Mouse (Mus musculus): ENCODE measurements around the gene Mmachc. TPM values are rescaled to one million over a fixed set of nuclear protein-coding genes. Genes with fewer than 3 reads are reported as not detected.

The Mmachc gene
- total and polyA plus RNA-seq, 3 experiments = 10.0 to 32.1 (median 15.4) TPM

GRCm38 (mm10) chr4:116703804-116704203 lies 4.4 kb downstream of the Mmachc start:
- H3K36me3 ChIP-seq (replicated peaks in 1 of 2; ENCODE audit: control insufficient read depth in 1 of 2, insufficient read depth in 1 of 2, low read length in 1 of 2) = peaks cover 23 to 49% of the 10 kb centered on the region in 2 experiments
- peak; percentile 86 for DNase-seq (ENCODE audit: extremely low read depth)
- dilution Hi-C loops (cut with MboI; ENCODE audit: extremely low pct_ligation_motif_present, extremely low pct_unique_long_range_greater_than_20kb, low sequenced_read_pairs) (no loop called here), in situ Hi-C loops (cut with MboI; ENCODE audit: low pct_ligation_motif_present, low pct_unique_long_range_greater_than_20kb, low sequenced_read_pairs) (no loop called here)
- peaks cover 5% of the 10 kb centered on the region for H3K79me2 ChIP-seq (replicated peaks; ENCODE audit: control insufficient read depth, extremely low read depth, insufficient read depth, poor library complexity, severe bottlenecking)
- no peak for TF ChIP-seq TCF12 (IDR thresholded peaks at IDR 0.05; ENCODE audit: low read depth, low read length)
- no peak for TF ChIP-seq MEF2A (IDR thresholded peaks at IDR 0.05; ENCODE audit: borderline replicate concordance, low read depth, low read length)
- TF ChIP-seq ELF1 (IDR thresholded peaks at IDR 0.05; ENCODE audit: low read depth, low read length) = 0 out of 2 replicates have a peak, but pooled peaks have one; percentile 13
- no peak for TF ChIP-seq POLR2A (IDR thresholded peaks at IDR 0.05; ENCODE audit: low read depth, low read length)
- no peak for TF ChIP-seq CHD2 (IDR thresholded peaks at IDR 0.05; ENCODE audit: low read length)
- TF ChIP-seq ZKSCAN1 (IDR thresholded peaks at IDR 0.05; ENCODE audit: borderline replicate concordance, low read depth, low read length) = no peak
- no peak for TF ChIP-seq KAT2A (IDR thresholded peaks at IDR 0.05; ENCODE audit: insufficient replicate concordance, low read length)
- no peak for TF ChIP-seq MAZ (IDR thresholded peaks at IDR 0.05; ENCODE audit: low read depth, low read length)
- peak; percentile 78 for TF ChIP-seq IRF4 (IDR thresholded peaks at IDR 0.05; ENCODE audit: low read depth, low read length)
- peak; percentile 92 for TF ChIP-seq MAX (IDR thresholded peaks at IDR 0.05; ENCODE audit: low read length)
- TF ChIP-seq BHLHE40 (IDR thresholded peaks at IDR 0.05; ENCODE audit: low read depth, low read length) = peak; percentile 84
- no peak for TF ChIP-seq PAX5 (IDR thresholded peaks at IDR 0.05; ENCODE audit: low read length)
- no peak for TF ChIP-seq ZC3H11A (IDR thresholded peaks at IDR 0.05; ENCODE audit: low read depth, low read length)
- no peak for TF ChIP-seq ETS1 (conservative IDR thresholded peaks at IDR 0.05; ENCODE audit: low read depth, low read length)
- TF ChIP-seq CTCF (conservative IDR thresholded peaks at IDR 0.05 in 1 of 2, IDR thresholded peaks at IDR 0.05 in 1 of 2; ENCODE audit: low read depth in 2 of 2, low read length in 2 of 2) = peak; percentile 83 to 98
- peak; percentile 37 for TF ChIP-seq RAD21 (IDR thresholded peaks at IDR 0.05; ENCODE audit: low read depth, low read length)
- no peak for TF ChIP-seq ZNF384 (IDR thresholded peaks at IDR 0.05; ENCODE audit: low read depth, low read length)
- TF ChIP-seq CHD1 (IDR thresholded peaks at IDR 0.05; ENCODE audit: low read depth, low read length) = no peak
- TF ChIP-seq EP300 (IDR thresholded peaks at IDR 0.05; ENCODE audit: low read length) = peak; percentile 49; the same call in 1 of the 2 replicates
- TF ChIP-seq UBTF (IDR thresholded peaks at IDR 0.05; ENCODE audit: low read depth, low read length) = no peak
- no peak for TF ChIP-seq ZMIZ1 (IDR thresholded peaks at IDR 0.05; ENCODE audit: low read depth, low read length)
- TF ChIP-seq MAFK (IDR thresholded peaks at IDR 0.05; ENCODE audit: insufficient replicate concordance, low read length) = 0 out of 2 replicates have a peak, but pooled peaks have one; percentile 12
- TF ChIP-seq GABPA (IDR thresholded peaks at IDR 0.05; ENCODE audit: insufficient replicate concordance, low read depth, low read length) = no peak
- TF ChIP-seq JUND (conservative IDR thresholded peaks at IDR 0.05; ENCODE audit: low read depth, low read length) = peak; percentile 61; the same call in 1 of the 2 replicates
- peak; percentile 43 for TF ChIP-seq USF1 (IDR thresholded peaks at IDR 0.05; ENCODE audit: low read depth, low read length)
- TF ChIP-seq NELFE (IDR thresholded peaks at IDR 0.05; ENCODE audit: low read depth, low read length) = peak; percentile 42; the same call in 1 of the 2 replicates
- no peak for TF ChIP-seq E2F4 (IDR thresholded peaks at IDR 0.05; ENCODE audit: insufficient replicate concordance, low read depth, low read length)
- TF ChIP-seq NRF1 (IDR thresholded peaks at IDR 0.05; ENCODE audit: low read depth, low read length) = no peak
- TF ChIP-seq SMC3 (IDR thresholded peaks at IDR 0.05; ENCODE audit: low read depth, low read length) = peak; percentile 72
- 0 out of 2 replicates have a peak, but pooled peaks have one; percentile 28 for TF ChIP-seq RCOR1 (conservative IDR thresholded peaks at IDR 0.05; ENCODE audit: low read depth, low read length)
- peak; percentile 59; the same call in 1 of the 2 replicates for TF ChIP-seq SIN3A (IDR thresholded peaks at IDR 0.05; ENCODE audit: low read length)
- no peak for TF ChIP-seq POLR2AphosphoS2 (IDR thresholded peaks at IDR 0.05; ENCODE audit: low read depth, low read length)
- TF ChIP-seq JUN (IDR thresholded peaks at IDR 0.05; ENCODE audit: insufficient read depth, low read depth, low read length) = peak; percentile 44; the same call in 1 of the 2 replicates
- TF ChIP-seq MXI1 (IDR thresholded peaks at IDR 0.05; ENCODE audit: low read depth, low read length) = peak; percentile 88
- no peak for TF ChIP-seq TBP (conservative IDR thresholded peaks at IDR 0.05; ENCODE audit: low read depth, low read length)
- peak; percentile 98 for TF ChIP-seq MYC (IDR thresholded peaks at IDR 0.05; ENCODE audit: low read depth, low read length)
- TF ChIP-seq USF2 (conservative IDR thresholded peaks at IDR 0.05; ENCODE audit: low read depth, low read length) = no peak; the same call in 1 of the 2 replicates
- TF ChIP-seq HCFC1 (IDR thresholded peaks at IDR 0.05; ENCODE audit: low read depth, low read length) = no peak; the same call in 1 of the 2 replicates
- H3K4me2 ChIP-seq (ENCODE audit: insufficient read depth, low read depth, poor library complexity, severe bottlenecking) = no peak overlapping the region
- H3K4me3 ChIP-seq (replicated peaks in 1 of 3; ENCODE audit: low read depth in 2 of 3, low read length in 2 of 3, poor library complexity in 1 of 3) = no peak overlapping the region
- peaks cover 0 to 13% of the 10 kb centered on the region in 2 experiments; a peak in 2 of 4 replicates for H3K4me1 ChIP-seq (ENCODE audit: control insufficient read depth in 1 of 2, insufficient read depth in 2 of 2)
- no peaks in the 10 kb centered on the region for H3K27me3 ChIP-seq (replicated peaks)
- H3K9ac ChIP-seq (ENCODE audit: insufficient read depth, low read depth) = no peak overlapping the region
- H3K27ac ChIP-seq (ENCODE audit: insufficient read depth, low read depth) = peak overlapping the region; percentile 17; the same call in 1 of the 2 replicates
- H3K9me3 ChIP-seq (replicated peaks; ENCODE audit: low read length) = no peaks in the 10 kb centered on the region

All from CH12.LX (cell line).